Mouse (Mus musculus) liver, embryonic 14.5 days (tissue): Measurements from ENCODE around the gene Cdx2. TPM values are rescaled to one million over a fixed set of nuclear protein-coding genes. Genes with fewer than 3 reads are reported as not detected.

Source experiments
- ATAC-seq: fragments of 200-750 bp; cut with Nextera tagmentation; 2 replicates; pipeline ENCODE4 v1.8.0; 2017; ENCODE audit warnings: moderate number of reproducible peaks, mild to moderate bottlenecking, moderate library complexity; ENCODE audit not compliant: insufficient read depth
- DNase-seq, 3 experiments: peaks; one replicate each; pipeline ENCODE4 v3.0.0-alpha.2; 2012 to 2013; ENCODE audit warnings: low read depth in 3 of 3, low spot score in 3 of 3
- H3K27ac ChIP-seq: fragments of 300-500 bp; sonication (generic); 2 replicates; pipeline ENCODE4 v1.5.1; 2014; ENCODE audit warnings: moderate library complexity, mild to moderate bottlenecking, control low read depth, inconsistent platforms
- H3K27me3 ChIP-seq: fragments of 300-500 bp; sonication (generic); 2 replicates; pipeline ENCODE4 v1.6.1; 2014; ENCODE audit warnings: mild to moderate bottlenecking, low read length, moderate library complexity; ENCODE audit not compliant: control insufficient read depth, insufficient read depth
- H3K36me3 ChIP-seq: fragments of 300-500 bp; sonication (generic); replicated peaks from 2 replicates; pipeline ENCODE4 v1.6.1; 2014; ENCODE audit warnings: low read depth; ENCODE audit not compliant: control insufficient read depth, insufficient read depth
- H3K4me1 ChIP-seq, 2 experiments: fragments of 200-500 bp in 1 of 2; fragments of 300-500 bp in 1 of 2; sonication (generic) in 1 of 2; replicated peaks; 2 replicates each; pipeline ENCODE4 v1.6.1; 2012 to 2014; ENCODE audit warnings: antibody characterized with exemption in 1 of 2, inconsistent platforms in 1 of 2, low read length in 1 of 2; ENCODE audit not compliant: control insufficient read depth in 2 of 2, insufficient read depth in 2 of 2
- H3K4me2 ChIP-seq: fragments of 300-500 bp; sonication (generic); 2 replicates; pipeline ENCODE4 v1.6.1; 2014; ENCODE audit warnings: low read depth, mild to moderate bottlenecking, control low read depth, moderate library complexity
- H3K4me3 ChIP-seq, 2 experiments: fragments of 200-500 bp in 1 of 2; fragments of 300-500 bp in 1 of 2; sonication (generic) in 1 of 2; 2 replicates each; pipeline ENCODE4 v1.5.1; 2012 to 2014; ENCODE audit warnings: low read depth in 2 of 2, low read length in 2 of 2, mild to moderate bottlenecking in 2 of 2, control low read depth in 1 of 2, inconsistent platforms in 1 of 2, moderate library complexity in 1 of 2; ENCODE audit not compliant: insufficient read depth in 1 of 2
- H3K9ac ChIP-seq: fragments of 300-500 bp; sonication (generic); replicated peaks from 2 replicates; pipeline ENCODE4 v1.6.1; 2014; ENCODE audit warnings: mild to moderate bottlenecking, control low read depth, moderate library complexity
- H3K9me3 ChIP-seq: fragments of 300-500 bp; sonication (generic); 2 replicates; pipeline ENCODE4 v1.6.1; 2016; ENCODE audit warnings: low read length, mixed read lengths; ENCODE audit not compliant: control insufficient read depth
- CTCF ChIP-seq: IDR thresholded peaks from 2 replicates; pipeline ENCODE4 v1.5.1; 2016; ENCODE audit warnings: antibody characterized with exemption, low read depth, control low read depth
- EP300 ChIP-seq: IDR thresholded peaks from 2 replicates; pipeline ENCODE4 v1.6.1; 2016; ENCODE audit warnings: antibody characterized with exemption, low read depth
- WGBS: fragments of 180-500 bp; shearing (Covaris S2); extraction: QIAGEN DNeasy Blood & Tissue Kit; methylation state at CpG from one replicate; pipeline ENCODE4 v1.1.7; 2014; ENCODE audit not compliant: insufficient replicate concordance; 5-methylcytosine and 5-hydroxymethylcytosine counted together
- polyA plus RNA-seq, 2 experiments: library from polyadenylated mRNA; depleted of rRNA in 1 of 2; stranded (reverse) in 1 of 2; unstranded in 1 of 2; fragments of >200 nt; fragmentation: Nextera tagmentation in 1 of 2; extraction: Ambion mirVana in 1 of 2; gene quantifications; 2 replicates each; pipeline versions ENCODE4 v1.2.1 to v1.2.3; 2012 to 2014

The Cdx2 gene
- polyA plus RNA-seq, 2 experiments = not detected

GRCm38 (mm10) chr5:147308451-147308850, 1.4 kb upstream of the Cdx2 start:
- Histone ChIP-seq H3K9me3 (no peaks in the 10 kb centered on the region), H3K9ac (no peak overlapping the region), H3K27me3 (peaks cover 98% of the 10 kb centered on the region), H3K27ac (no peak overlapping the region), H3K4me3 (no peak overlapping the region), H3K36me3 (no peaks in the 10 kb centered on the region), H3K4me1 (no peaks in the 10 kb centered on the region), H3K4me2 (no peak overlapping the region)
- TF ChIP-seq CTCF (no peak), EP300 (no peak)
- ATAC-seq (no peak), DNase-seq (no peak)
- 13% methylated on average over 9 of the region's 9 CpGs for whole genome bisulfite sequencing

GRCm38 (mm10) chr5:147307398-147307785, 322 bp upstream of the Cdx2 start:
- Histone ChIP-seq H3K4me2 (no peak overlapping the region), H3K9ac (no peak overlapping the region), H3K9me3 (no peaks in the 10 kb centered on the region), H3K27me3 (peaks cover 98% of the 10 kb centered on the region), H3K4me3 (no peak overlapping the region), H3K4me1 (no peaks in the 10 kb centered on the region), H3K27ac (no peak overlapping the region), H3K36me3 (no peaks in the 10 kb centered on the region)
- 5% methylated on average over 12 of the region's 12 CpGs for WGBS
- DNase-seq (no peak), ATAC-seq (no peak)
- TF ChIP-seq CTCF (no peak), EP300 (no peak)

- Histone ChIP-seq H3K4me2 (no peak overlapping the region), H3K27me3 (peaks cover 98% of the 10 kb centered on the region), H3K9ac (no peak overlapping the region), H3K36me3 (no peaks in the 10 kb centered on the region), H3K27ac (no peak overlapping the region), H3K9me3 (no peaks in the 10 kb centered on the region), H3K4me1 (no peaks in the 10 kb centered on the region), H3K4me3 (no peak overlapping the region)
- ATAC-seq (no peak), DNase-seq (no peak)
- TF ChIP-seq EP300 (no peak), CTCF (no peak)
- under 1% methylated on average over 58 of the region's 58 CpGs for WGBS
These were observed 1.0 kb downstream of the Cdx2 start for GRCm38 (mm10) chr5:147305856-147306637.

GRCm38 (mm10) chr5:147305166-147305565, 1.9 kb downstream of the Cdx2 start:
- TF ChIP-seq CTCF (no peak), EP300 (no peak)
- H3K9me3 ChIP-seq = no peaks in the 10 kb centered on the region
- no peak overlapping the region for H3K4me3 ChIP-seq
- peaks cover 98% of the 10 kb centered on the region for H3K27me3 ChIP-seq
- DNase-seq (no peak), ATAC-seq (no peak)
- no peak overlapping the region for H3K9ac ChIP-seq
- 4% methylated on average over 16 of the region's 16 CpGs for WGBS
- no peak overlapping the region for H3K27ac ChIP-seq
- H3K36me3 ChIP-seq = no peaks in the 10 kb centered on the region
- H3K4me2 ChIP-seq = no peak overlapping the region
- H3K4me1 ChIP-seq = no peaks in the 10 kb centered on the region

GRCm38 (mm10) chr5:147304276-147305155, 2.6 kb downstream of the Cdx2 start:
- Histone ChIP-seq H3K4me2 (no peak overlapping the region), H3K36me3 (no peaks in the 10 kb centered on the region), H3K27me3 (peaks cover 100% of the 10 kb centered on the region), H3K4me1 (no peaks in the 10 kb centered on the region), H3K9ac (no peak overlapping the region), H3K9me3 (no peaks in the 10 kb centered on the region), H3K4me3 (no peak overlapping the region), H3K27ac (no peak overlapping the region)
- TF ChIP-seq EP300 (no peak), CTCF (no peak)
- ATAC-seq = no peak
- no peak for DNase-seq
- WGBS = 1% methylated on average over 54 of the region's 54 CpGs
